Mouse (Mus musculus): ENCODE results near the gene Gm5134. TPM values are rescaled to one million over a fixed set of nuclear protein-coding genes. Genes with fewer than 3 reads are reported as not detected.

Gene Gm5134
- polyA plus RNA-seq, 1 experiment from 2014 or later, result not detected

Small RNA genes lying within 50 kb of the gene (microRNA-seq; reads per million reads assigned to microRNA genes)
- not detected for gene Mir6409

Other genes starting within 250 kb of the Gm5134 start
- 44.1 and 48.7 TPM in 2 replicates for gene Cabin1, start 190.2 kb upstream of the Gm5134 start, polyA plus RNA-seq (2016; fragmentation: Nextera tagmentation; extraction: Ambion mirVana)
- gene Ddt, start 181.1 kb upstream of the Gm5134 start, polyA plus RNA-seq (2016; fragmentation: Nextera tagmentation; extraction: Ambion mirVana), result 86.4 and 90.4 TPM in 2 replicates
- gene Gm20441, start 173.6 kb upstream of the Gm5134 start, polyA plus RNA-seq (2016; fragmentation: Nextera tagmentation; extraction: Ambion mirVana), result not detected in 2 replicates
- gene Gstt3, start 173.1 kb upstream of the Gm5134 start, polyA plus RNA-seq (2016; fragmentation: Nextera tagmentation; extraction: Ambion mirVana), result 5.0 and 5.1 TPM in 2 replicates
- gene Gstt1, start 155.9 kb upstream of the Gm5134 start, polyA plus RNA-seq (2016; fragmentation: Nextera tagmentation; extraction: Ambion mirVana), result 6.7 and 8.7 TPM in 2 replicates
- gene Gstt4, start 132.0 kb upstream of the Gm5134 start, polyA plus RNA-seq (2016; fragmentation: Nextera tagmentation; extraction: Ambion mirVana), result not detected in 2 replicates
- 7.9 and 8.4 TPM in 2 replicates for gene Gstt2, start 117.1 kb upstream of the Gm5134 start, polyA plus RNA-seq (2016; fragmentation: Nextera tagmentation; extraction: Ambion mirVana)
- gene Mif, start 94.3 kb upstream of the Gm5134 start, polyA plus RNA-seq (2016; fragmentation: Nextera tagmentation; extraction: Ambion mirVana), result 1,134 and 1,420 TPM in 2 replicates
- 2.7 and 2.9 TPM in 2 replicates for gene Derl3, start 61.1 kb upstream of the Gm5134 start, polyA plus RNA-seq (2016; fragmentation: Nextera tagmentation; extraction: Ambion mirVana)
- 296 and 298 TPM in 2 replicates for gene Smarcb1, start 32.9 kb upstream of the Gm5134 start, polyA plus RNA-seq (2016; fragmentation: Nextera tagmentation; extraction: Ambion mirVana)
- 15.4 and 15.5 TPM in 2 replicates for gene Chchd10, start 21.4 kb upstream of the Gm5134 start, polyA plus RNA-seq (2016; fragmentation: Nextera tagmentation; extraction: Ambion mirVana)
- gene Mmp11, start 18.0 kb upstream of the Gm5134 start, polyA plus RNA-seq (2016; fragmentation: Nextera tagmentation; extraction: Ambion mirVana), result 55.2 and 56.1 TPM in 2 replicates
- 1.5 and 1.7 TPM in 2 replicates for gene Gm867, start 13.8 kb upstream of the Gm5134 start, polyA plus RNA-seq (2016; fragmentation: Nextera tagmentation; extraction: Ambion mirVana)
- 0.34 and 0.98 TPM in 2 replicates for gene Vpreb3, start 11.5 kb upstream of the Gm5134 start, polyA plus RNA-seq (2016; fragmentation: Nextera tagmentation; extraction: Ambion mirVana)
- 20.4 and 24.5 TPM in 2 replicates for gene Zfp280b, start 78.1 kb downstream of the Gm5134 start, polyA plus RNA-seq (2016; fragmentation: Nextera tagmentation; extraction: Ambion mirVana)
- not detected in 2 replicates for gene Slc5a4b, start 156.4 kb downstream of the Gm5134 start, polyA plus RNA-seq (2016; fragmentation: Nextera tagmentation; extraction: Ambion mirVana)
- not detected in 2 replicates for gene Slc5a4a, start 192.9 kb downstream of the Gm5134 start, polyA plus RNA-seq (2016; fragmentation: Nextera tagmentation; extraction: Ambion mirVana)